Mouse (Mus musculus): Measurements from ENCODE around the gene Keap1. TPM values are rescaled to one million over a fixed set of nuclear protein-coding genes. Genes with fewer than 3 reads are reported as not detected.

Gene Keap1
- polyA plus RNA-seq, 1 experiment from 2014 or later = 49.7 TPM

GRCm38 (mm10) chr9:21245113-21245487 lies 5.9 kb upstream of the Keap1 start:
- no peak for ATAC-seq
- ChIA-PET POLR2A (no interaction called here), CTCF (no interaction called here)
- H3K27me3 ChIP-seq = peaks cover 43% of the 10 kb centered on the region
- no peak for DNase-seq (ENCODE audit: low read depth, low spot score)
- in situ Hi-C loops (cut with MboI; ENCODE audit: low pct_unique_long_range_greater_than_20kb) = no loop called here
- no peak for TF ChIP-seq CTCF (IDR thresholded peaks at IDR 0.05)

- CTCF ChIA-PET = no interaction called here
- peaks cover 43% of the 10 kb centered on the region for H3K27me3 ChIP-seq
- POLR2A ChIA-PET = no interaction called here
- in situ Hi-C loops (cut with MboI; ENCODE audit: low pct_unique_long_range_greater_than_20kb) = no loop called here
- ATAC-seq (no peak), DNase-seq (ENCODE audit: low read depth, low spot score) (no peak)
- TF ChIP-seq CTCF (IDR thresholded peaks at IDR 0.05) = no peak
These were observed 5.4 kb upstream of the Keap1 start for GRCm38 (mm10) chr9:21244428-21245112.

GRCm38 (mm10) chr9:21243826-21244427 lies 4.8 kb upstream of the Keap1 start:
- CTCF ChIA-PET = no interaction called here

GRCm38 (mm10) chr9:21241343-21241742 lies 2.2 kb upstream of the Keap1 start:
- POLR2A ChIA-PET = no interaction called here
- CTCF ChIA-PET = interaction anchor here (1.1 to 1.5 kb wide), 5 partner anchors 21 to 70 kb away, joined by 3 to 6 read pairs (median 3); partner anchors contain the start of gene Atg4d
- TF ChIP-seq CTCF (IDR thresholded peaks at IDR 0.05) = no peak
- in situ Hi-C loops (cut with MboI; ENCODE audit: low pct_unique_long_range_greater_than_20kb) = no loop called here
- ATAC-seq (no peak), DNase-seq (ENCODE audit: low read depth, low spot score) (no peak)
- H3K27me3 ChIP-seq = peaks cover 27% of the 10 kb centered on the region

More at GRCm38 (mm10) chr9:21243826-21244427, 4.8 kb upstream of the Keap1 start:
- DNase-seq (ENCODE audit: low read depth, low spot score) (no peak), ATAC-seq (no peak)
- no peak for TF ChIP-seq CTCF (IDR thresholded peaks at IDR 0.05)
- in situ Hi-C loops (cut with MboI; ENCODE audit: low pct_unique_long_range_greater_than_20kb) = no loop called here
- H3K27me3 ChIP-seq = peaks cover 38% of the 10 kb centered on the region
- POLR2A ChIA-PET = no interaction called here

- CTCF ChIA-PET = no interaction called here
- TF ChIP-seq CTCF (IDR thresholded peaks at IDR 0.05) = no peak
- DNase-seq (ENCODE audit: low read depth, low spot score) = no peak
- peaks cover 17% of the 10 kb centered on the region for H3K27me3 ChIP-seq
- POLR2A ChIA-PET = interaction anchor here (0.6 to 1.1 kb wide), 3 partner anchors 26 to 288 kb away, joined by 3 to 5 read pairs (median 4); partner anchors contain the start of gene Cdkn2d
- ATAC-seq = no peak
- in situ Hi-C loops (cut with MboI; ENCODE audit: low pct_unique_long_range_greater_than_20kb) = no loop called here
These were observed 296 bp upstream of the Keap1 start for GRCm38 (mm10) chr9:21239465-21239848.

GRCm38 (mm10) chr9:21238004-21238732 lies 993 bp downstream of the Keap1 start:
- ChIA-PET CTCF (interaction anchor here (1.1 to 1.9 kb wide), 2 partner anchors 15 to 71 kb away, joined by 3 to 4 read pairs; no protein-coding TSS in a partner anchor), POLR2A (interaction anchor here (1.1 kb wide), 1 partner anchor 53 kb away, joined by 4 read pairs; the partner anchor contains the start of gene Cdkn2d)
- H3K27me3 ChIP-seq = peaks cover 4% of the 10 kb centered on the region
- no peak for TF ChIP-seq CTCF (IDR thresholded peaks at IDR 0.05)
- in situ Hi-C loops (cut with MboI; ENCODE audit: low pct_unique_long_range_greater_than_20kb) = no loop called here
- ATAC-seq = peak; percentile 8
- DNase-seq (ENCODE audit: low read depth, low spot score) = no peak

- CTCF ChIA-PET = interaction anchor here (0.7 to 1.9 kb wide), 4 partner anchors 14 to 70 kb away, joined by 3 to 4 read pairs (median 4); no protein-coding TSS in a partner anchor
- in situ Hi-C loops (cut with MboI; ENCODE audit: low pct_unique_long_range_greater_than_20kb) = no loop called here
- TF ChIP-seq CTCF (IDR thresholded peaks at IDR 0.05) = no peak
- POLR2A ChIA-PET = interaction anchor here (0.6 kb wide), 1 partner anchor 88 kb away, joined by 3 read pairs; no protein-coding TSS in a partner anchor
- no peaks in the 10 kb centered on the region for H3K27me3 ChIP-seq
- DNase-seq (ENCODE audit: low read depth, low spot score) (no peak), ATAC-seq (no peak)
These were observed 1.7 kb downstream of the Keap1 start for GRCm38 (mm10) chr9:21237368-21238003.

GRCm38 (mm10) chr9:21236991-21237367 lies 2.2 kb downstream of the Keap1 start:
- H3K27me3 ChIP-seq = no peaks in the 10 kb centered on the region
- no peak for ATAC-seq
- no peak for DNase-seq (ENCODE audit: low read depth, low spot score)
- ChIA-PET CTCF (interaction anchor here (0.7 to 1.9 kb wide), 3 partner anchors 15 to 69 kb away, joined by 3 to 4 read pairs (median 4); no protein-coding TSS in a partner anchor), POLR2A (interaction anchor here (0.6 kb wide), 1 partner anchor 88 kb away, joined by 3 read pairs; no protein-coding TSS in a partner anchor)
- in situ Hi-C loops (cut with MboI; ENCODE audit: low pct_unique_long_range_greater_than_20kb) = no loop called here
- TF ChIP-seq CTCF (IDR thresholded peaks at IDR 0.05) = no peak

- POLR2A ChIA-PET = no interaction called here
- CTCF ChIA-PET = interaction anchor here (1.3 kb wide), 1 partner anchor 10 kb away, joined by 3 read pairs; no protein-coding TSS in a partner anchor
- no peaks in the 10 kb centered on the region for H3K27me3 ChIP-seq
- TF ChIP-seq CTCF (IDR thresholded peaks at IDR 0.05) = no peak
- DNase-seq (ENCODE audit: low read depth, low spot score) (no peak), ATAC-seq (no peak)
- in situ Hi-C loops (cut with MboI; ENCODE audit: low pct_unique_long_range_greater_than_20kb) = no loop called here
These were observed 3.8 kb downstream of the Keap1 start for GRCm38 (mm10) chr9:21235341-21235740.

GRCm38 (mm10) chr9:21233805-21234204 lies 5.4 kb downstream of the Keap1 start:
- CTCF ChIA-PET = interaction anchor here (1.0 to 1.4 kb wide), 3 partner anchors 12 to 124 kb away, joined by 3 to 5 read pairs (median 4); no protein-coding TSS in a partner anchor
- TF ChIP-seq CTCF (IDR thresholded peaks at IDR 0.05) = no peak
- ATAC-seq (no peak), DNase-seq (ENCODE audit: low read depth, low spot score) (no peak)
- no peaks in the 10 kb centered on the region for H3K27me3 ChIP-seq
- POLR2A ChIA-PET = no interaction called here
- in situ Hi-C loops (cut with MboI; ENCODE audit: low pct_unique_long_range_greater_than_20kb) = no loop called here

All from Patski (cell line).